Mouse (Mus musculus): ENCODE measurements at regions not wholly inside any gene's neighbourhood (a gene's known extent, or its start where the extent isn't known, plus 50 kb on each side); places are given as distances from the start of the nearest gene placed in this dataset.

DNA sequence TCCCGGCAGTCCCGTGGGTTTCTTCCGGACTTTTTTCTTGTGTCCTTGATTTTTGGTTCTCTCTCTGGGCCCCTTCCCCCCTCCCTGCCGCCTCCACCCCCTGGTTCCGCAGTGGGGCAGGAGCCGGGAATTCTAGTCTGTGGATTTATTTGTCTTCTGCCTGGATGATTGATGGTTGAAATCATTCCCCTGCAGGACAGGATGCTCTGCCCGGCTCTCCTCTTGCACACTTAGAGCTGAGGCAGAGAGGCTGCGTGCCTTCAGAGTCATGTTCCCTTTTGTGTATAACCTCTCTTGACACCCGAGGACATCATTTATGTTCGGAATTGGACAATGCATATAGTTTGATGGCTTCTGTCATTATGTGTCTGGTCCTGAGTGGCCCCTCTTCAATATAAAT lies 74.0 kb downstream of the Dmrta2 start:
- TF ChIP-seq CTCF (IDR thresholded peaks at IDR 0.05; ENCODE audit: low read depth, low read length) (no peak), POLR2A (IDR thresholded peaks at IDR 0.05; ENCODE audit: extremely low read depth, insufficient read depth, low read length) (no peak)

Measured in liver, adult 2 months (tissue).